Mouse (Mus musculus) common myeloid progenitor, adult 5-6 weeks (primary cell): ENCODE data around the gene Efhb. TPM values are rescaled to one million over a fixed set of nuclear protein-coding genes. Genes with fewer than 3 reads are reported as not detected.

Experiments
- ATAC-seq: replicated peaks from 2 replicates; pipeline ENCODE4 v1.8.0; 2016; ENCODE audit warnings: low read depth, mild to moderate bottlenecking, moderate TSS enrichment, inconsistent platforms; ENCODE audit not compliant: poor library complexity, severe bottlenecking
- total RNA-seq: library from RNA; stranded (forward); fragments of 200-1000, 187-1606 nt; gene quantifications from 2 replicates; pipeline ENCODE4 v1.2.3, GENCODE M21; 2017

Efhb gene
- not detected in 2 replicates for total RNA-seq

DNA sequence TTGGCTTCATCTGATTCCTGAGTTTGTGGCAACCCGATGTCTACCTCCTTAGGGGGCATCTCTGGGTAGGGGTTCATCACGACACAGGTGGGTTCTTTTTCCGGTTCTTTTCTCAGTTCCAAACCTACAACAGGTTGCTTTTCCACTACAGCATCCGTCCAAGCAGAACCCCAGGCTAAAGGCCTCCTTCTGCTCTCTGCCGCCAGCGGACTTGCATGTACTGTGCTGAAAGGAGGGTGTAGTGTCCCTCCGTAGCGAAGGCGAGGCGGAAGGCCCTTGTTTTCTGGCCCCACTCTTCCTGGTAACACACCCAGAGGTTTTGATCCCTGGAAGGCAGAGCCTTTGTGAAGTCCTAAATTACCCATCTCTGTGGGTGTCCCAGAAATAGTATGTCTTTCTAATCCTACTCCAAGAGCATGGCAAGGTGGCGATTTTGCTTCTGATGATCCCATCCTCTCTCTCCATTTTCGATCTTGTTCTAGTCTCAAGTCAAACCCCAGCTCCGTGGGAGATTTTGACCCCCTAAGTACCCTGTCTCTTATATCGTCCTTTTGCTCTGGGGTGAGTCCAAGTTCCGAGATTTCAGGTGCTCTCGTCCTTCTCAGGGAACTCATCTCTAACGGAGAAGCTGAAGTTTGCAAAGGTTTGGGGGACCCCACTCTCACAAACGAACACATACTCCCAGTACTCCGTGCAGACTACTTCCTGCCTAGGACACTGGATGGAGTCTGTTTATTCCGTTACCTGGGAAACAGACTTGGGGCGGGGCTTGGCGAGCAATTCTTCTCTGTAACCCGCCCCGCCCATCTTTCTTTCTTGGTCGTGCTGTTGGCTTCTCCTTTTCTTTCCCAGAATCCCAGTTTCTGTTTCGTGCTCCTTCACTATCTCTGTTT, at the start of gene Efhb:
Efhb (minus strand) TSS at position 719 of the 893 bp plus-strand sequence.
- peak; percentile 95 for ATAC-seq

DNA sequence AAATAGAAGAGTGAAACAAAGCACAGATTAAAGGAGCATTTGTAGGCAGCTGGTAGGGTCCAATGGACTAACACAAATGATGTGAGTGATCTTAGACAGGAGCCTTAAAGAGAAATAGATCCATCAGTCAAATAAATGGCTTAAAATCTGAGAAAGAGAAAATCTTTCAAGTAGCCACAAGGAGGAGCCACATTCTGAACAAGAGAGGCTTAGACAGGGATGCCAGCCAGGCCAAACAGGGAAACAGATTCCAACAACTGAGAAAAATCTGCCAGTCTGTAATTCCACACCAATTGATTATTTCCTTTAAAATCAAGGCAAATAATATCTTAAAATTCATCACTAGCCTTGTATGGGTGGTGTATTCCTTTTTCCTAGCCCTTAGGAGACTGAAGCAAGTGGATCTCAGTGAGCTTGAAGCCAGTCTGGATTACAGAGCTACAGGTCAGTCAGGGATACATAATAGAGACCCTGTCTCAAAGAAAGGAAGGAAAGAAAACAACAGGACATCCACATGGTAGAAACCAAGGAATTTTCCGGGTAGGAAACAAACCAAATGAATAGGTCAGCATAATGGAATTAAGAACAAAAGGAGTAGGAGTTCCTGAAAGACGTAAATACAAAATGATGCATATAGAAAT, 49.3 kb upstream of the Efhb start:
- peak; percentile 84 for ATAC-seq

DNA sequence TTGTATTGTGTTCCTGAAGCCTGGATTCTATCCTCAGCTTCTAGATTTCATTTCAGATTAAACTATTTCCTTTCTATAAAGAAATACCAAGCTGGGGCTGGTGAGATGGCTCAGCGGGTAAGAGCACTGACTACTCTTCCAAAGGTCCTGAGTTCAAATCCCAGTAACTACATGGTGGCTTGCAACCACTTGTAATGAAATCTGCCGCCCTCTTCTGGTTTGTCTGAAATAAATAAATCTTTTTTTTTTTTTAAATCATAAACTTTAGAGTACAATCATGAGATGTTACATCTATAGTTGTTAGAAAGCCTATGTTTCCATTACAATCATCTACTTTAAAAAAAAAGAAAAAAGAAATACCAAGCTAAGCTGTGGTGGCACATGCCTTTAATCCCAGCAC, 39.8 kb upstream of the Efhb start:
- ATAC-seq, result no peak

DNA sequence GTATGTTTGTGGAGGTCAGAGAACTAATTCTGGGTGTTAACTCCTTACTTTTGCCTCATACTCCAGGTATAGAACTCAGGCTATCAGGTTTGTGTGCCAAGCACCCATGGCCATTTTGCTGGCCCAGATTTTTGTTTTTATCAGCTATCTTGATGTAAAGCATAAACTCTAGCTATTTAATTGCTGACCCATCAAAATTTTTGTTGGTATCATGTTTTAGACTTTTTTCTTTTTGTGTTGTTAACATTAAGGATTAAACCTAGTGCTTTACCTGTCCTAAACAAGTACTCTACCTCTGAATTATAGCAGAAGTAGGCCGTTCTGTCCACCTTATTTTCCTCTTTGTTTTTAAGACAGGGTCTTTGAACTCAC, 25.9 kb upstream of the Efhb start:
- no peak for ATAC-seq

DNA sequence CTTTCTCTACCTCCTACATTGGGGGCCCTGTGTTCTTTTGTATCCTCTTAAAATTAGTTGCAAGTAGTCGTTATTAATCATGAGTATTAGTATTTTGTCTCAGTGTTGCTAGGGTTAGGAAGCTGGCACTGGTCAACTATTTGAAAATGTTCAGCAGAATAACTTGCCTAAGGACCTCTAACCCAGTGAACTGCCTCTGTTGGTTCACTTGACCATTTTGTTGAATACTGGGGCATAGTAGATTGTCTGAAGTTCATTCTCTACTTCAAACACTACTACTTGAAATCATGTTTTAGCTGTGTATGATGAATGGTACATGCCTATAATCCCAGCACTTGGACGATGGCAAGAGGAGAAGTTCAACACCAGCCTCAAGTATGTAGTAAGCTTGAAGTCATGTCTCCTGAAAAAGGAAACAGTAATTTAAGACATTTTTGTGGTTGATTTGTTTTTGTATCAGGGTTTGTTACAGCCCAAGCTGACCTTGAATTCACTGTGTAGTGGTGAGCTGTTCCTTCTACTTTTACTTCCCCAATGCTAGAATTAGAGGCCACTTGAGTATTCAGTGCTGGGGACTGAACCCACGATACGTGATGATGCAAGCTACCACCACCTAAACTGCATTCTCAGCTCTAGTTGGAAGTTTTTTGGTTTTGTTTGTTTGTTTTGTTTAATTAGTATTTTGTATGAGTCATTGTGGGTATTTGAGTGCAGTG, 25.3 kb upstream of the Efhb start:
- ATAC-seq, result peak; percentile 96

DNA sequence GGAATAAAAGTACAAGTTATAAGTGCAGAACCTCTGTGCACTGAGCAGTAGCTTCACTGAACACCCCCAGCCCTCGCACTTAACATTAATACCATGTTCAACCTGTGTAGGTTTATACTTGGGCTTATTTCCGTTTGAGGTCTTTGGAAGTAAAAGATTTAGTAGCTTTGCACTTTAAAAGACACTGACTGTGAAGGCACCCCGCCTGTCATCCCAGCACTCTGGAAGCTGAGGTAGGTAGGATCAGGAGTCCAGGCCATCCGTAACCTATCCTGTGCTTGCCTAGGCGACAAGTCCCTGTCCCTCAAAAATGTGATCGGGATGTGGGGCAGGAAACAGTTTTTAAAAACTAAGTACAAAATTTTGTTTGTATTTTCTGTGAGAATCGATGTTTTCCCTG, 17.3 kb upstream of the Efhb start:
- no peak for ATAC-seq

DNA sequence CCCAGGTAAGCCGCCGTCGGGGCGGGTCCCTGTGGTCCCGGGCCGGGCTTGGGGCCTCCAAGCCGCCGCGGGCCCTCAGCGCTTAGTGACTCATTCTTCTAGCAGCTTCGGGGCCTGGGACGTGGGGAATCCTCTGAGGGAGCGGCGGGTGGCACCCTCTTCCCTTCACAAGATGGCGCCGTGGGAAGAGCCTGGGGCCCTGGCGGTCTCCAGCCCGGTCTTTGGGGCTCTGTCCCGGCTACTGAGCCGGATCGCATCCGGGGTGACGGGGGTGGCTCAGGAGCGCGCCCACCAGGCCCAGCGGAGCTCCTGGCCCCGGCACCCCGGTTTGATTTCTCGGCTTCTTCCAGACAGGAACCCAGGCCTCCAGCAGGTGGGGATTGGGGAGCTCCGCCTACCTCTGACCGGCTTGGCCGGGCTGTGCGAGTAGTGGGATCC, 16.5 kb upstream of the Efhb start:
- ATAC-seq, result peak; percentile 8; the same call in 1 of the 2 replicates

DNA sequence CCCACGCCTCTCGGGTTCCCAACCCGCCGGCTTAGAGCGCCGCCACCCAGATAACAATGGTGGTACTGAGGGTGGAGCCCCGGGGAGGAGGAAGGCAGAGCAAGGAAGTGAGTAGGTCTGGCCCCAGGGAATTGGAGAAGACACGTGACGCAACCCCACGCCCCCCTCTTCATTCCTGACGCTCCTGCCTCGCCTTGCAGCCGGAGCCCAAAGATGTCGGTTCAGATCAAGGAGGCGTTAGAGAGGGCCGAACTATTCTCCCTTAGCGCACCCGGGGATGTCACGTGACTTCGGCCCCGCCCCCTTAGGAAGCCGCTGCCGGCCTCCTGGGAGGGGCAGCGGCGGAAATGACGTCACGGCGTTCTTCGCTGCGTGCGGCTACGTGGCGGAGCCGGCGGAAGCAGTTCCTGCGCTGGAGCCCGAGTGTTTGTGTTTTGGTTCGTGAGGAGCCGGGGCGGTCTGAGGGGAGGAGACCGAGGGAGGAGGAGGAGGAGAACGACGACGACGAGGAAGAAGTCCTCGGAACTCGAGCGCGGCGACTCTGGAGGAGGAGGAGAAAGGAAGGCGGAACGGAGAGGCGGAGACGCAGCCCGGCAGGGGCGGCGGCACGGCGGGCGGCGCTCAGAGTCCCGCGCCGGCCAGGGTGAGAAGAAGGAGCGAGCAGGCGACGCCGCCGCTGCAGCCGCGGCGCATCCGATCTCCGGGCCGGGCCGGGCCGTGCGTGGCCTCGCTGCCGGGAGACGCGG, 15.9 kb upstream of the Efhb start, which contains the start of gene Rab5a:
Rab5a (plus strand) TSS at position 377 of the 746 bp plus-strand sequence.
- ATAC-seq, result peak; percentile 88

DNA sequence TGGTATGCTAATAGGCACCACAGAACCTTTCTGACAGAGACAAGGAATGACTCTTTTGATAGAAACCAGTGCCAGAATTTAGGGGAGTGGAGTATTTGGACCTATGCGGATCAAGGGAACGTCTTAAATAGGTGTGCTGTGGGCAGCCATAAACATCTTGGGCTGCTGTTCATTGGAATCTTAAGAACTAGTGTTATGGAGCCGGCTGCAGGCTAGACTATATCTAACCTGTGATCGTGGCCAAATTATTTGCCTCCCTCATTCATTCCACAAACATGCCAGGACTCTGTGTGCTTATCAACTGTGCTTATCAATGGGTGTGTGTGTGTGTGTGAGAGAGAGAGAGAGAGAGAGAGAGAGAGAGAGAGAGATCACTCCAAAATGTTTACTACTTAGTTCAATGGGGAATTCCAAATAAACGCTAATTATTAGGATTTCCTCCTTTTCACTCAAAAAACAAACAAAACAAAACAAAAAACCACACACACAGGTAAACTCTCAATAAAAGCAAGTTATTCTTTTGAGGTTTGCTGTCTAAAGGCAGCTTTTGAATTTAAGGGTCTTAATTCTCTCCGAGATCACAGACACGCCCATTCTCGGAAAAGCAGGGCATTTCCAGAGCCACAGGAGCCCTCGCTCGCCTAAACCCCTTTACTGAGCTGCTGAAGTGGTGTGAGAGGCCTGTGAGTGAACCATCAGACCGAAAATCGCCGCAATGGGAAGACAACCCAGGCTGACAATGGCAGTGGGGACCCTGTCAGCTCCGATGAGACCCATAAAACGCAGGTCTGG, 15.1 kb upstream of the Efhb start:
- no peak for ATAC-seq

DNA sequence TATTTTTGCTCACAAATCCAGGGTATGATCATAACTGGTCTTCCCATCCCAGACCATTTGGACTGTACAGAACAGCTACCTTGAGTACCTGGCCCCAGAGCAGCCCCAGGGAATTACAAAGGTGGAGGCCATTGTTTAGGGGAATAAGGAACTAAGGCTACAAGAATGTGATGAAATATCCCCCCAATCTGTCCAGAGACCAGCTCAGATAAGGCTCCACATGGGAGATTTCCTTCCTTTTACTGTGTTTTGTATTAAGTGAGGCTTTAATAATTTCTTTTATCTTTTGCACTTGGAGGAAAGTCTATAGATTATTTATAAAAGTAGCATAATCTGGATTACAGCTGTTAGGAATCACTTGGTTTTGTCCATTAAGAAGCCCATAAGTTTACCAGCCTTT, 5.6 kb upstream of the Efhb start:
- 0 out of 2 replicates have a peak, but pooled peaks have one; percentile 8 for ATAC-seq

DNA sequence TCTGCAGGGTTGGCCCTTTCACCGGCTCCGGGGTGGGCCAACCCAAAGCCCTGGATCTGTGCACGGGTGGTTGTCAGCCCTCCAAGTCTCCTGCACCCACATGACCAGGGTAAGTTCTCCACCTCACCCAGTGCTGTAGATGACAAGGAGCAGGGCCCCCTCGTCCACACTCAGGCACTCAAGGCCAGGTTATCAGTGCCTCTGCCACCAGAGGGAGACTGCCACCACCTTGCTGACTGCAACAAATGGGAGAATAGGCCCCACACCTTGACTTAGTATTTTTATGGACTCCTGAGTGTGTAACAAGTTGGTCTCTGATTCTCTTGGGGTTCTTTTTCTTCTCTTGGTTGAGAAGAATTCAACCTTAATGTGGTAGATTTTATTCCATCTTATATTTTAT, 2.4 kb upstream of the Efhb start:
- peak; percentile 60 for ATAC-seq

DNA sequence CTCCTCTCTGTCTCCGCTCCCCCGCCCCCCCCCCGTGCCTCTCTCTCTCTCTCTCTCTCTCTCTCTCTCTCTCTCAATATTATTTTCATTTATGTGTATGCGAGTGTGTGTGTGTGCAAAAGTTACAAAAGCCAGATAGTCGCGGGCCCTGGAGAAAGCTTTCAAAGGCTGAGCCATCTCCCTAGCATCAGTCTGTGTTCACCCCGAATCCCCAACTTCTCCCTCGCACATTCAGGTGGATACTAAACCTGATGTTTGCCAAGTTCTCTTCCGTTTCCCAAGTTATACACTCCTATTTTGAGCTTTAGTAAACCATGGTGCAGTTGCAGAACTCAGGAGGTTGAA, 347 bp upstream of the Efhb start:
- no peak; the same call in 1 of the 2 replicates for ATAC-seq

DNA sequence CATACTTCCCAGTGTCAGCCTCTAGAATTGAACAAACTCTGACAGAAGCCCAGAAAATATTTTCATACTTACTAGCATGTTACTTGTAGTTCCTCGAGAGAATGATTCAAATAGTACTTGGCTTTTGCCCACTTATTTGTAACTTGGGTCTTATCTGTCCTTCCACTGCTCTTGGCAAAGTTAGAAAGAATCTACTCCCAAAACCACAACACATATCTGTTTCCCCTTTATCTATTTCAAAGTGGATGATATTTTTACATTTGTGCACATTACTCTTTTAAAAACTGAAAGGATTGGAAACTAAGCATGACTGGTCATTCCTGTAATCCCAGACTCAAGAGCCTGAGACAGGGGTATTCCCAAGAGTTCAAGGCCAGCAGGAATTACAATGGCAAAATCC, 6.4 kb downstream of the Efhb start:
- no peak for ATAC-seq

DNA sequence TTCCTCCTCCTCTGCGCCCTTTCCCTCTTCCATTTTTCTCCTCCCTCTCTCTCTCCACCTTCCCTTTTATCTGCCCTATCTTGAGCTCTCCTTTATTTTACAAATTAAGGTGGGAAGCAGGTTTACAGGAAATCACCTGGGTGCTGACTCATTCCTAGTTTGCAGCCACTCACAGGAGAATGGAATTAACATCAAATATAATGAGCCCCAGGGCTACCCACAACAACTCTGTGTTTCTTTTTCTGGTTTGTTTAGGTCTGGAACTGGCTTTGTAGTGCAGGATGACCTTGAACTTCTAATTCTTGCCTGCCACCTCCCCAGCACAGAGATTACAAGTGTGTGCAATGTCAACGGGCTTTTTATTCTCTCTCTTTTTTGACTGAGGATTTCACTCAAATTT, 7.0 kb downstream of the Efhb start:
- no peak for ATAC-seq

DNA sequence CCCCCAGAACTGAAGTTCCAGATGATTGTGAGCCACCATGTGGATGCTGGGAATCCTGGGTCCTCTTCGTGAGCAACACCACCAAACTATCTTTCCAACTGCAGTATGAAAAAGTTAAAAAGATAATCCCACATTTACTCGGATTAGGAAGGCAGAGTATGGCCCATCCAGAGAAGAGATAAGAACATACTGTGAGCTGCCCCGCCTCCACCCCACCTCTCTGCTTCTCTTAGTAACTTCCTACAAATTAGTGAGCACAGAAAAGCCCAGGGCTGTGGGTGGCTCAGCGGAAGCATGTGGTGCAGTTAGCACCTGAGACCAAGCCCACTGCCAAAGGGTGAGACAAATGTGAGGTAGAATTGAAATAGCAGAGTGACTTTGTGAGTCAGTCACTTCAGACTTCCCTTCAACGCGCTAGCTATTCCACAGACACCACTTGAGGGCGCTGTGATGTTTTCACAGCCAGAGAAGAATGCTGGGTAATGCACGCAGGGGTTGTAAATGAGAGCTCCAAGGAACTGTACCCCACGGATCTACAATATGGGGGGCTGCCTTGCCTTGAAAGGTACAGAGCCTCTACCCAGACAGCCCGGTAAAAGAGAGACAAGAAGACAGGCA, 60.3 kb downstream of the Efhb start:
- peak; percentile 77 for ATAC-seq

DNA sequence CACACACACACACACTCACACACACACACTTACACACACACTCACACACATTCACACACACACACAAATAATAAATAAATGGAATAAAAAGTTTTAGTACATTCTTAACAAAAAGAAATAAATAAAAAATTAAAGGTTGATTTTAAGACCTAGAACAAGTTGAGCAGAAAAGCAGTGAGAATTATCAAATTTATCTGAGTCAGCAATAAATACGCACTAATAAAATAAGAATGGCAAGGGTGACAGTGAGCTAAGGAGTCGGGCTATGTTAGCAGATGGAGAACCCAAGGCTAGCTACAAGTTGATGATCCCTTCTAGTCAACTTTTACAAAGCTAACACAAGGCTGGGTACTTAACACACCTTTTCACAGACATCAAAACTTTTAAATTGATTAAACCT, 69.9 kb downstream of the Efhb start:
- no peak for ATAC-seq

DNA sequence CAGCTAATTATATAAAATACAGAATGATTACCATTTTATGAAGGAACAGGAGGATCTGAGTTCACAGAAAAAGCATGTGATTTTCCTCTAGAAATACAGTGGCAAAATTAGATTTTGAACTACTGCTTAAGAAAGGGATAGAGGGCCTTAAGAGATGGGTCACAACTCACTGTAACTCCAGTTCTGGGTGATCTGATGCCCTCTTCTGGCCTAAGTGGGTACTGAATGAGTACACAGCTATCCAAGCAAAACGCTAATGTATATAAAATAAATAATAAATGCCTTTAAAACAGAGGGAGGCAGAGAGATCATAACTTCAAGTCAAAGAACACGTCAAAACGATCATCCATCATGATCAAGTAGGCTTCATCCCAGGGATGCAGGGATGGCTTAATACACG, 73.6 kb downstream of the Efhb start:
- peak; percentile 81 for ATAC-seq

DNA sequence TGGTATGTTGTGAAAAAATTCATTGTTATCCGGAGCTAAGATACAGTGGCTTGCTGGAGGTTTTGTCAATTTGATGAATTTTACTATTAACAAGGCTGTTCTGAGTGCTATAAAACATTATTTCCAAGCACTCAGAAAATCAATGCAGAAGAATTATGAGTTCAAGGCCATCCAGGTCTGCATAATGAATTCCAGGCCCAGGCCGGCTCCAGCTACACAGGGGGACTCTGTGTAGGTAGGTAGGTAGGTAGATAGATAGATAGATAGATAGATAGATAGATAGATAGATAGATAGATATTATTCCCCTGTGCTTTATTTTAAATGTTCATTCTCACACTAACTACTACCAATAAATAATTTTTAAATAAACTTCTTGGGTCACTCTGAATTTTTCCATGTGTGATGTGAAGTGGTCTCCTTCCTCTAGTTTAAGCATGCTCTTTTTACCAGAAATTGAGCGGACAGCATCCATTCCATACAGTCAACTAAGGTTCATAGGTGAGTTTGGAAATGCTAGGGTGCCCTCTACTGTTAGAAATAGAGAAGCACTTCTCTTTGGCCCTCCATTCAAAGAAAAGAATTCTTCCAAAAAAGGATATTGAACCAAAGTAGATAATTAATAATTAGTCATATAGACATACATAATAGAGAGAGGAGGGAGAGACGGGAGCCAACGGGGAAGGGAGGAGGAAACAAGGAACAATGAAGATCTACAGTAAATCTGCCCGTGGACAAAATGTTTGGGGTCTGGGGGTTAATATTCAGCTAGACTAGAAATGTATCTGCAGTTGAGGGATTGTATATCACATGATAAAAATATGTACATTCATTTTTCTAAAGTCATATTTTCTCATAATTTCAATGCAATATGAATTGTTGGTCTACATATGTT, 75.3 kb downstream of the Efhb start:
- ATAC-seq, result peak; percentile 69
